In the genomic region with DNA sequence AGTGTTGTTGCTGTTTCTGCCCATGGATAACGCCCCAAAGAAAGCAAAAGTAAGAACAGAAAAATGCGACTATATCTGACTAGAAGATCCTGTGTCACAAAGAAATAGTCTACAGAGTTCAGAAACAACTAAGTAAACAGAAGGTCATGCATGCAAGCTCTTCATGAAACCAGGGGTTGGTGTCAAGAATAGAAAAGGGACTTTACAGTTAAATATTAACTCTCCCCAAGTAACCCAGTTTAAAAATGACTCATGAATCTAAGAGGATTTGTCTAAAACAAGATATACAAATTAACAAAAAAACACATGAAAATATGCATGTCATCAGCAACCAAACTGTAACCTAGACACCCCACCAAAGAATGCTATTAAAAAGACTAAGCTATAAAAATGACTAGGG, we compare ENCODE assay signal across 16 mouse cellular contexts.
"Had no signal": no experiment of that assay in that cellular context is flagged by ENCODE, and none has a peak within 500 bp of the region (broad histone marks: within the 10 kb centered on the region; RNA-seq: fewer than 3 reads in every experiment).

No protein-coding gene starts in this region.

- H3K4me2 ChIP-seq: kidney, embryonic 15.5 days; liver, embryonic 11.5 days; lung, embryonic 15.5 days; midbrain, embryonic 11.5 days had no signal

- H3K9me3 ChIP-seq: kidney, embryonic 15.5 days; lung, embryonic 15.5 days; megakaryocyte, embryonic 14.5 days had no signal

- H3K9ac ChIP-seq: kidney, embryonic 15.5 days; liver, embryonic 14.5 days; lung, embryonic 15.5 days had no signal

- H3K27me3 ChIP-seq: kidney, embryonic 15.5 days; lung, embryonic 15.5 days; megakaryocyte, embryonic 14.5 days had no signal

- DNase-seq: kidney, adult 18-20 months; kidney, postnatal 10 days; layer of hippocampus, adult 9-11 months; lung, adult 18-20 months; lung, postnatal 10 days; lung, postnatal 36 days; midbrain, embryonic 14.5 days; thymus, adult 18-20 months; thymus, postnatal 36 days had no signal

- H3K36me3 ChIP-seq: kidney, embryonic 15.5 days; lung, embryonic 15.5 days had no signal

- H3K4me1 ChIP-seq: kidney, embryonic 15.5 days; lung, embryonic 15.5 days; megakaryocyte, embryonic 14.5 days had no signal

- H3K4me3 ChIP-seq: kidney, embryonic 15.5 days; layer of hippocampus, adult 2 months; lung, embryonic 15.5 days; megakaryocyte, embryonic 14.5 days had no signal

- H3K27ac ChIP-seq: kidney, embryonic 15.5 days; layer of hippocampus, adult 2 months; liver, embryonic 14.5 days; lung, embryonic 15.5 days had no signal
